Comparison of ENCODE assay signal across 17 mouse cellular contexts in the genomic region with DNA sequence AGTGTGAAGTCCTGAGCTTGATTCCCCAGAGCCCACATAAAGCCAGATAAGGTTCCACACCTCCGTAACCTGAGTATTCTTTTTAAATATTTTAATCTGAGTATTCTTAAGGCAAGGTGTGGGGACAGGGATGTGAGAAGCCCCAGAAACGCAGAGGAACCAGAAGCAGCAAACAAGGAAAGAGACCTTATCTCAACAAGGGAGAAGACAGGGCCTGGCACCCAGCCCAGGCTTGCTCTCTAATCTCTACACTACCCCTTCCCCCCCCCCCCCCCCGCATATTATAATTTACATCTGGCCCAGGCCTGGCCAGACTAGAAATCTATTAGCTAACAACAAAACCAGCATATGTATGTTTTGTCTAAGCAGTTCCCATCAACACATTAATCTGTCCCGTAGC.
A peak's percentile ranks its signal among the peaks of the same experiment; 100 is the strongest.
DNase-seq lines count a peak whose midpoint lies in the region; ATAC-seq and TF ChIP-seq lines count a peak whose summit lies in the region.
"Had no signal": no experiment of that assay in that cellular context is flagged by ENCODE, and none has a peak within 500 bp of the region (broad histone marks: within the 10 kb centered on the region; RNA-seq: fewer than 3 reads in every experiment).

No protein-coding gene starts in this region.

- intact Hi-C loops in gastrocnemius, adult 2 months (cut with DNase I), result loop anchor here (5.0 kb wide), 1 partner anchor 74 kb away; no protein-coding TSS in a partner anchor

- H3K4me1 ChIP-seq in hindbrain, embryonic 14.5 days (replicated peaks; ENCODE audit: control insufficient read depth, insufficient read depth, low read length), result no peaks in the 10 kb centered on the region

- H3K9me3 ChIP-seq in hindbrain, embryonic 14.5 days (ENCODE audit: control insufficient read depth, low read length), result no peaks in the 10 kb centered on the region
- H3K9me3 ChIP-seq: hindbrain, embryonic 12.5 days had no signal

- no peaks in the 10 kb centered on the region for H3K27me3 ChIP-seq in hindbrain, embryonic 14.5 days (ENCODE audit: control insufficient read depth, insufficient read depth, low read length)
- H3K27me3 ChIP-seq: hindbrain, embryonic 12.5 days had no signal

- TF ChIP-seq CTCF in gastrocnemius, adult 2 months (IDR thresholded peaks at IDR 0.05), result no peak

- peaks cover 40% of the 10 kb centered on the region for H3K36me3 ChIP-seq in hindbrain, embryonic 14.5 days (replicated peaks; ENCODE audit: control insufficient read depth, insufficient read depth)

- peak; percentile 46 for ATAC-seq in megakaryocyte progenitor cell, adult 5-6 weeks (replicated peaks; ENCODE audit: poor library complexity)
- no peak for ATAC-seq in hindbrain, embryonic 14.5 days (ENCODE audit: low FRiP score)
- ATAC-seq: forebrain, postnatal 0 days; midbrain, embryonic 16.5 days had no signal

- H3K4me3 ChIP-seq in gastrocnemius, adult 2 months, result no peak overlapping the region
- no peak overlapping the region for H3K4me3 ChIP-seq in hindbrain, embryonic 14.5 days (replicated peaks; ENCODE audit: low read length)
- H3K4me3 ChIP-seq: hindbrain, embryonic 12.5 days had no signal

- WGBS in hindbrain, embryonic 14.5 days, result 78% methylated on average over 3 of the region's 4 CpGs

- no peak overlapping the region for H3K9ac ChIP-seq in hindbrain, embryonic 14.5 days
- H3K9ac ChIP-seq: forebrain, postnatal 0 days; hindbrain, embryonic 12.5 days had no signal

- H3K27ac ChIP-seq in gastrocnemius, adult 2 months, result peak overlapping the region; percentile 84
- no peak overlapping the region for H3K27ac ChIP-seq in hindbrain, embryonic 14.5 days
- H3K27ac ChIP-seq: hindbrain, embryonic 12.5 days had no signal

- no peak overlapping the region for H3K4me2 ChIP-seq in hindbrain, embryonic 14.5 days (replicated peaks)
- H3K4me2 ChIP-seq: heart, embryonic 11.5 days; hindbrain, embryonic 12.5 days had no signal

- no peak for DNase-seq in gastrocnemius, adult 2 months
- no peak for DNase-seq in gastrocnemius, postnatal 10 days
- DNase-seq in kidney, postnatal 14 days, result peak; percentile 37
- DNase-seq in kidney, adult 9 months, result no peak
- peak; percentile 21 for DNase-seq in 416B (ENCODE audit: low read depth)
- DNase-seq in hindbrain, embryonic 14.5 days (ENCODE audit: low spot score), result no peak
- DNase-seq: cerebellum, adult 11-12 months; cerebellum, postnatal 25 days; forebrain, postnatal 0 days; left cerebral cortex, postnatal 4 days; lung, adult 18-20 months; spleen, adult 18-20 months; thymus, postnatal 14 days had no signal

Comparison
In these comparisons a context has a peak if more than half of its experiments do, and no peak if none do; other contexts are left out.
1. DNase-seq: peak in kidney, postnatal 14 days (single experiment) and 416B (single experiment); none in gastrocnemius, adult 2 months (single experiment), gastrocnemius, postnatal 10 days (single experiment), kidney, adult 9 months (single experiment) and hindbrain, embryonic 14.5 days (single experiment).